Mouse (Mus musculus): ENCODE data around the gene Efnb2. TPM values are rescaled to one million over a fixed set of nuclear protein-coding genes. Genes with fewer than 3 reads are reported as not detected.

The Efnb2 gene
- polyA plus RNA-seq, 2 experiments from 2014 or later: 0.16 to 0.24 TPM

- no peak for ATAC-seq
Observed at GRCm38 (mm10) chr8:8655346-8656340, 5.4 kb downstream of the Efnb2 start.

DNA sequence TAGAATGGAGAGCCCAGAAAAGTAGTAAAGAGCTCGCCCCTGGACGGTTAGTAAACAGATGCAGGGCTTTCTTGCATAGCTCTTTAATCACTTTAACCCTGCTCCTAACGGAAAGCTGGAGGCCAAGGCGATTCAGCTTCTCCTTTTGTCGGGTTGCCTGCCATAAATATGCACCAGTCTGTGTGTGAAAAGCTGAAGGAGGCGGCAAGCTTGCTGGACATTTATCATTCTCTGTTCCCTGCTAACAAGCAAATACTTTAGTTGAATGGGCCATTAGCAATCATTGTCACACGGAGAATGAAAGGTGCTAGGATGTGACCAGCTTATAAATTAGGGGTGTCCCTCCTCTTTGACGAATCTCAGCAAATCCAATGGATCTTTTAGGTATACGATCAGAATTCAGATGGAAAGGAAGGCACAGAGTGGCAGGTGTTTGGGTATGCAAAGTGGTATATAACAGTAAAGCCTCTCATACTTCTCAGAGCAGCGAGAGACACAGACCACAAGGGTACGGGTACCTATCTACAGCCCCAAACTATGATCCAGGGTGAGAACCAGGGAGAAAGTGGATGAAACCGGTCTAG lies 7.0 kb downstream of the Efnb2 start:
- ATAC-seq: no peak

DNA sequence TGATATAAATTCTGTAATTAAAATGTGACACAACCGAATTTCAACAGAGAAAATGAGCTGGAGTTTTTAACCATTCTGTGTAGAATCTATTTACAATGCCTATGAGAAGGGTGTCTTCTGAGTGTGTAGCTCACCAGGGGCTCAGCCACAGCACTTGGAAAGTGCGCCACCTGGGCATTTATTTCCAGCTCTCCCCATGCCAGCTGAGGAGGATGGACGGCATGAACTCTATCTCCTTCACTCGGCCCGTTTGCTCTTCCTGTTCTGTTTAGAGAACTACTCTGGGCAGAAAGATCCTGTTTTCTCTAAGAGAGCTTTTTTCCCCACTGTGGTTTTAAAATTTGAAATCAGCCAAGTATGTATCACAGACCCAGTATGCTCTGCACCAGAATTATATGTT lies 7.7 kb downstream of the Efnb2 start:
- no peak for ATAC-seq

DNA sequence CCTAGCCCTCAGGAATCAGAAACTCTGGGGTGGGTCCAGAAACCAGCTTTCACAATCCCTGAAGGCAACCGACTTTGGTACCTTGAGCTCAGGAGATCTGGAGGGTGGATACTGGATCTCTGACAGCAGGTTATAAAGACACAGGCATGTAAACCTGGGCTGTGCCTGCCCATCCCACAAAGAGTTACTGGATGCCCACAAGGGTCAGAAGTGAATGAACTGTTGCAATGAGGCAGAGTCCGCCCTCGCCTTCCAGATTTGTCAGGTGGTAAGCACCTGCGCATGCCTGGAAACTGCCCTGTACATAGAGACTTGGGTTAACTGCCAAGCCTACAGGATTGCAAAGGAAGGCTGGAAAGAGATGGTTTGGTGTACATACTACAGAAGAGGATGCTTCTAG lies 8.7 kb downstream of the Efnb2 start:
- ATAC-seq: no peak

DNA sequence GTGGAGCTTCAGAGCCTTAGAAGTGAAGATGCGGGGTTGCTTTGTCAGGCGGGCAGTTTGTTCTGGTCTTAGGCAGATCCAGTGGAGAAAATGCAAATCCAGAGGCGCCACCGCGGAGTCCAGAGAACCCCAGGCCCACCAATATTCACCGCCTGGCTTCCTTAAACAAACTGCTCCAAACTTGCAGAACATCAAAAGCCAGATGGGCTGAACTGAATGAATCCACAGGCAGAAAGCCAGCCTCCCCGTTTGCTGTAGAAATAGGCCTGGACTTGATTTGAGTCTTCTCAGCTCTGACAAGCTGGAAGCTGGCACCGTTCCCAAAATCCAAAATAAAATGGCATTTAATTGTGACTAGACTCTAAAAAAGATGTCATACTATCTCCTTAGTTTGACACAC lies 11.1 kb downstream of the Efnb2 start:
- ATAC-seq: no peak

- no peak for ATAC-seq
Observed at GRCm38 (mm10) chr8:8649536-8649935, 11.5 kb downstream of the Efnb2 start.

DNA sequence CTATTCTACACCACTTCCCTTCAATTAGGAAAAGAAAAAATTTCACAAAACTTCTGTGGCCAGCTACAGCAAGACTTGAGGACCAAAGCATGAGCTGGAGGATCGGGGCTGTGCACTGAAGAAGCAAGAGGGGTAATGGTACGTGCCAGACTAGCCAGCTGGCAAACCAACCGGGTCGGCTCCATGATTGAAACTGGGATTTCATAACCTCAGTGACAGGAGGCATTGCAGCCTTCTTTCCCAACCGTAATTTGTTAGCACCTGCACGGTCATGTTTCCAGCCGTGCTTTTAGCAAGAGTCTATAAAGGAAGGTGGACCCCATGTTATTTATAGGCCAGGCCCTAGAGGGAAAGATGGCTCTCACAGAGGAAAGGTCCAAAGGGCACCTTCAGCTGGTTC lies 12.4 kb downstream of the Efnb2 start:
- ATAC-seq: no peak

- no peak for ATAC-seq
Observed at GRCm38 (mm10) chr8:8647824-8648223, 13.2 kb downstream of the Efnb2 start.

DNA sequence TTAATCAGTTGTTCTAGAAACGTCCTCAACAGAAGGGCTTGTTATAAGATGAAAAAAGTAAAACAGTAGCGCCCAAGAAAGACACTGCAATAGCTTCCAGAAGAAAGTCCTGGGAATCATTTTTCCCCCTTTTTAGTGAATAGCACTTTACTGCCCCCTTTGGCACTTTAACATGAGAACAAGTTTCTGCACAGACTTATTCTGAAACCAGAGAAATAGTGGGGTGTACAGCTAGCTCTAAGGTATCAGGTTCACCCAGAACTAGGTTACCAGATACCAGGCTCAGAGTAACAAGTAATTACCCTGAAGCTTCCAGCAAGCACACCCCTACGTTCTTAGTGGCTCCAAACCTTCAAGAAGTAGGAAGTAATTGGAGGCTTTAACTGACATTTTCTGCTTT lies 13.7 kb downstream of the Efnb2 start:
- no peak for ATAC-seq

- ATAC-seq: no peak
Observed at GRCm38 (mm10) chr8:8644160-8644915, 16.7 kb downstream of the Efnb2 start.

GRCm38 (mm10) chr8:8640264-8640588 lies 20.8 kb downstream of the Efnb2 start:
- ATAC-seq: no peak

GRCm38 (mm10) chr8:8639569-8640263 lies 21.3 kb downstream of the Efnb2 start:
- ATAC-seq: no peak

- no peak for ATAC-seq
Observed at GRCm38 (mm10) chr8:8631394-8631793, 29.6 kb downstream of the Efnb2 start.

DNA sequence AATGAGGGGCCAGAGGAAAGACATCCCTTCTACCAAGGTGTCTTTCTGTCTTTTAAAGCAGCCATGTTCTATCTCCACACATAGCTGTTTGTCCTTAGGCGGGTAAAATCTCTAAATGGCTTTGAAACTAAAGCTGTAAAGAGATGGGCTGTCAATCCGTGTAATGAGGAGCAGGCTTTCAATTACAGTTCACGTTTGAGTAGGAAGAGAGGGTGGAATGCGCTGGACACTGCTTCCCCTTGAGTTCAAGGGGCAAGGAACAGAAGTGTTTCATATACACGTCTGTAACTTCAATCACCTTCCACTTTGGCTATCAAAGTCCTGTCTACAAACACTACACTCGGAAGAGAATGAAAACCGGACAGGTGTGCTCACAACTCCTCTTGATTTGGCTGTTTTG lies 37.0 kb downstream of the Efnb2 start:
- ATAC-seq: no peak

- no peak for ATAC-seq
Observed at GRCm38 (mm10) chr8:8623486-8623885, 37.6 kb downstream of the Efnb2 start.

DNA sequence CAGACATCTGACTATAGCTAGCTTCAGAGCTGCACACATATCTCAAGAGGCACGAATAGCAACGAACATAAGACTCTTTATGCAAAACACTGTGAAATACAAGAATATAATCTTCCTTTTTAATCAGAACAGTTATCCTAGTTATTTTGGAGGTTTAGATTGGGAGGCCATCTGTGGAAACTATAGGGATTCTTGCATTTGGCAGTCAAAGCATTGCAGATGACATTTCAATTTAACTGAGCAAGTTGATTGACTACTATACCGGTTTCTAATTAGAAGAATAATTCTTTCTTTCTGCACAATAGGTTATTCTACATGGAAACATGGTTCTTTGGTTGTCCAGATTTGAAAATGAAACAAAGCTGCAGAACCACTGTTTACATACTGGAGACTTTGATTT lies 38.6 kb downstream of the Efnb2 start:
- no peak for ATAC-seq

DNA sequence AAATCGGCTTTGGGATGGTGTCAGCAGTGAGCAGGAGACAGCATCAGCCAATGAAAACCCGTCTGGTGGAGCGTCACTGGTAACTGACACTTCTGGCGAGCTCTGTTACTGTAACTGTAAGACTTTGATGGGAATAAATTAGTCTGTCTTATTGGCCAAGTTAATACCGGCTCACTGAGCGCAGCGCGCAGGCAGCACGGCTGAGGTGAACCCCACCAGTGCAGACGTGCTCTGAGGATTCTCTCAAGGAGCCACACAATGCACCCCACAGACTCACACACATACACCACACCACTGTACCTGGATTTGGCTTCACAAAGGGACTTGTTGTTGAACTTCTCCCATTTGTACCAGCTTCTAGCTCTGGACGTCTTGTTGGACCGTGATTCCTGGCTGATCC lies 39.0 kb downstream of the Efnb2 start:
- ATAC-seq: no peak

DNA sequence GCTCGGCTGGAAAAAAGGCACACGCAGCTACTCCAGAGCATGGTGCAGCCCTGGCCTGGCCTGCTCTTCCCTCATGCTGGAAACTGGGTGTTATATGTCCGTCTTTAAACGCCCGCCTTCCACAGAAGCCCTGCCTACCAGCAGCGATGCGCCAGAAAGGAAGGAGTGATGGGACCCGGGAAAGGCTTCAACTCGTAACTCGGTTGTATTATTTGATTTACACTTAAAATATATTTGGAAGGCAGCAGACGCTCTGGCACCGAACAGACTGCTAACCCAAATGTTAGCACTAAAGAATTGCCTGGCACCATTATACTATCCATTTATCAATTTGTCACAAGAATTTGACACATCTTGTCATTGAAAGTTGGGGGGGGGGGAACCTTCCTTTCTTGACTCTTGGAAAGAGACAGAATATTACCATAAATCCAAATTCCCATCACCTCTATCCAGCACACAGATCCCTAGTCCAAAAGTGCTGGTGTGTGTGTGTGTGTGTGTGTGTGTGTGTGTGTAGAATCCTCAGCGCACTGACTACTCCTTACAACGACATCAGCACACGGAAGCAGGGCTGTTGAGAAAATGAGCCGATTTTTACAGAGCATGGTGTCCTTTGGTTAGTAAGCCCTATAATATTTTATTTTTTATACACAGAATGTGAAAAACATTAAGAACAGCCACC lies 39.7 kb downstream of the Efnb2 start:
- ATAC-seq: no peak

GRCm38 (mm10) chr8:8620536-8620935 lies 40.5 kb downstream of the Efnb2 start:
- ATAC-seq: no peak

DNA sequence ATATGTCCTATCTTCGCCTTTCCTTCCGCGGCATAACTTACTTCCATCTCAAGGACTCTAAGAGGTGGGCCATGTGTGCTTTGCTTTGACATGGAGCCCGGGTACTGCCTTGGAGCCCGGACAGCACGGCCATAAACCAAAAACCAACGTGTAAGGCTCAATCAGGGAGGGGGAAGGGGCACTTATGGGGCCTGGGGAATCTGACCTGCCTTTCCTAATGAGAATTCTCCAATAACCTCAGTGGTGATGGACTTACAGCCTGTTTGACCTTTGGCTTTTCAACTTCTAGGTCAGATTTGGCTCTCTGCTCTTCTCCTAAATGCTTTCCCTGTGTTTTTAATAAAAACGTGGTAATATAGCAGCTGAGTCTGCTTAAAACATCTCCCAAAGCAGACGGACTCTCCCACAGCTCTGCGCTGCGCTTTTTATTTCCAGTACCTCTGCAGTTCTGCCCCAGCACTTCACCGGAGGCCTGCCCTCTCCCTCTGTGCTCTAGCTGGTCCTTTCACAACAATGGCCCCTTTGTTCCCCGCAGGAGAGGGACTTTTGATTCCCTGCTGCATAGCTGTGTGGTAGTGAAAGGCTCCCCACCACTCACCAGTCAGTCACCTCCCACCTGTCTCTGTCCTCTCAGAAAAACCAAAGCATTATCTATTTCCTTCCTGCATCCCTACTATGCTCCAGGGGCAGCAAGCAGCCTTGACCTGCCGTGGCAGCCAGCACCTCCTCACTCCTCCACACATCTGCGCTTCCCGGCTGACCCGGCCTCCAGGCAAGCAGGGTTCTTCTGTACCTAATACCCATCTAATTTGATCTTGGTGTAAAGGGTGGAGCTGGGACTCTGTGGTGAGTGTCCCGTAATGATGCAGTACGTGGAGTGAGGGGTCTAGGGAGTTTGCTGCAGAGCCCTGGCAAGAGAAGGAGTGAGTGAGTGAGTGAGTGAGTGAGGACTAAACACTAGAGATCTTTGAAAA lies 41.5 kb downstream of the Efnb2 start:
- no peak for ATAC-seq

GRCm38 (mm10) chr8:8613844-8614243 lies 47.2 kb downstream of the Efnb2 start:
- no peak for ATAC-seq
